Mouse (Mus musculus) cortical plate, adult 2 months (tissue): ENCODE measurements around the gene Araf.
"Not testable (repeated sequence)": the region's sequence is repeated elsewhere in the genome, so short reads cannot be mapped to it uniquely, and the experiment has no call there.

Source experiments
- CTCF ChIP-seq: fragments of 200-500 bp; IDR thresholded peaks from 2 replicates; pipeline ENCODE4 v1.5.1; 2011; ENCODE audit warnings: mild to moderate bottlenecking, control low read depth, low read length; ENCODE audit not compliant: insufficient read depth; ENCODE audit errors: extremely low read depth
- POLR2A ChIP-seq: fragments of 200-500 bp; IDR thresholded peaks from 2 replicates; pipeline ENCODE4 v1.6.1; 2011; ENCODE audit warnings: mild to moderate bottlenecking, low read length, control low read depth; ENCODE audit not compliant: insufficient read depth; ENCODE audit errors: extremely low read depth

DNA sequence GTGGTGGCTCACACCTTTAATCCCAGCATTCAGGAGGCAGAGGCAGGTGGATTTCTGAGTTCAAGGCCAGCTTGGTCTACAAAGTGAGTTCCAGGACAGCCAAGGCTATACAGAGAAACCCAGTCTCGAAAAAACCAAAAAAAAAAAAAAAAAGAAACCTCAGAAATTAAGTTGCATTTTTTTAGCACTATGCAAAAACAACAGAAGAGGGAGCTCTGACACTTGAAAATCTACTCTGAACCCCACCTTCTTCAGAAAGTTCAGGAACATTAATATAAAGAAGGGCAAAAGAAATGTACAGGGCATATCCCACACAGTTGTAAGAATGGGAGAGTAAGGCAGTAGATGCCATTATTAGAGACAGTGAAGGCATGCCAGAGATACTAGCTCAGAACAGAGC, 6.7 kb downstream of the Araf start:
- TF ChIP-seq CTCF, POLR2A: not testable (repeated sequence)
